Mouse (Mus musculus) limb, embryonic 13.5 days (tissue): ENCODE measurements at regions not wholly inside any gene's neighbourhood (a gene's known extent, or its start where the extent isn't known, plus 50 kb on each side); places are given as distances from the start of the nearest gene placed in this dataset.

Source experiments
- ATAC-seq: fragments of 200-750 bp; cut with Nextera tagmentation; 2 replicates; pipeline ENCODE4 v1.8.0; 2017; ENCODE audit warnings: low read depth, moderate number of reproducible peaks, moderate TSS enrichment; ENCODE audit not compliant: low FRiP score
- H3K27ac ChIP-seq: fragments of 300-500 bp; sonication (generic); 2 replicates; pipeline ENCODE4 v1.5.1; 2015; ENCODE audit warnings: inconsistent platforms, mild to moderate bottlenecking, moderate library complexity
- H3K27me3 ChIP-seq: fragments of 300-500 bp; sonication (generic); 2 replicates; pipeline ENCODE4 v1.6.1; 2015; ENCODE audit warnings: mild to moderate bottlenecking, inconsistent platforms
- H3K36me3 ChIP-seq: fragments of 300-500 bp; sonication (generic); 2 replicates; pipeline ENCODE4 v1.6.1; 2015; ENCODE audit warnings: inconsistent platforms, mild to moderate bottlenecking, moderate library complexity
- H3K4me1 ChIP-seq: fragments of 300-500 bp; sonication (generic); 2 replicates; pipeline ENCODE4 v1.6.1; 2015; ENCODE audit warnings: inconsistent platforms
- H3K4me2 ChIP-seq: fragments of 300-500 bp; sonication (generic); replicated peaks from 2 replicates; pipeline ENCODE4 v1.6.1; 2015; ENCODE audit warnings: inconsistent platforms, mild to moderate bottlenecking, moderate library complexity
- H3K4me3 ChIP-seq: fragments of 300-500 bp; sonication (generic); 2 replicates; pipeline ENCODE4 v1.5.1; 2015; ENCODE audit warnings: moderate library complexity, mild to moderate bottlenecking, inconsistent platforms
- H3K9ac ChIP-seq: fragments of 300-500 bp; sonication (generic); 2 replicates; pipeline ENCODE4 v1.6.1; 2015; ENCODE audit warnings: mild to moderate bottlenecking, inconsistent platforms
- H3K9me3 ChIP-seq: fragments of 300-500 bp; sonication (generic); 2 replicates; pipeline ENCODE4 v1.6.1; 2016; ENCODE audit warnings: inconsistent platforms
- WGBS: fragments of 180-500 bp; shearing (Covaris S2); methylation state at CpG from one replicate; pipeline ENCODE4 v1.1.7; 2015; 5-methylcytosine and 5-hydroxymethylcytosine counted together

GRCm38 (mm10) chr15:94139534-94139958 lies 325.7 kb downstream of the Adamts20 start:
- 20% methylated on average over 13 of the region's 13 CpGs for WGBS
- no peak overlapping the region for H3K27ac ChIP-seq

GRCm38 (mm10) chr15:94137159-94137952 lies 327.9 kb downstream of the Adamts20 start:
- 0 out of 2 replicates have a peak, but pooled peaks have one; percentile 36 for ATAC-seq
- Histone ChIP-seq H3K27ac (no peak overlapping the region), H3K4me2 (peak overlapping the region; percentile 57), H3K27me3 (no peaks in the 10 kb centered on the region), H3K4me1 (peaks cover 16% of the 10 kb centered on the region), H3K4me3 (peak overlapping the region; percentile 21), H3K9me3 (0 out of 2 replicates have a peak, but pooled peaks cover 5% of the 10 kb centered on the region), H3K9ac (0 out of 2 replicates have a peak overlapping the region, but pooled peaks have one; percentile 25), H3K36me3 (no peaks in the 10 kb centered on the region)
- 31% methylated on average over 27 of the region's 27 CpGs for WGBS

More at GRCm38 (mm10) chr15:94139534-94139958, 325.7 kb downstream of the Adamts20 start:
- no peaks in the 10 kb centered on the region for H3K9me3 ChIP-seq
- ATAC-seq: no peak
- H3K36me3 ChIP-seq: no peaks in the 10 kb centered on the region
- H3K4me2 ChIP-seq: peak overlapping the region; percentile 28
- no peaks in the 10 kb centered on the region for H3K27me3 ChIP-seq
- H3K4me3 ChIP-seq: no peak overlapping the region
- H3K4me1 ChIP-seq: peaks cover 23% of the 10 kb centered on the region
- no peak overlapping the region for H3K9ac ChIP-seq

- WGBS: 80% methylated on average over 5 of the region's 5 CpGs
- no peaks in the 10 kb centered on the region for H3K36me3 ChIP-seq
- no peak overlapping the region for H3K27ac ChIP-seq
- ATAC-seq: no peak
- H3K4me2 ChIP-seq: no peak overlapping the region
- no peaks in the 10 kb centered on the region for H3K4me1 ChIP-seq
- H3K27me3 ChIP-seq: no peaks in the 10 kb centered on the region
- H3K9me3 ChIP-seq: peaks cover 5% of the 10 kb centered on the region; the same call in 1 of the 2 replicates
- no peak overlapping the region for H3K4me3 ChIP-seq
- H3K9ac ChIP-seq: no peak overlapping the region
Observed at GRCm38 (mm10) chr15:94112801-94113200, 352.4 kb downstream of the Adamts20 start.

- no peaks in the 10 kb centered on the region for H3K4me1 ChIP-seq
- WGBS: 52% methylated on average over 2 of the region's 2 CpGs
- no peak for ATAC-seq
Observed at GRCm38 (mm10) chr15:94107186-94107716, 358.0 kb downstream of the Adamts20 start.

GRCm38 (mm10) chr15:94090644-94091043 lies 374.6 kb downstream of the Adamts20 start:
- no peak overlapping the region for H3K9ac ChIP-seq
- no peaks in the 10 kb centered on the region for H3K9me3 ChIP-seq
- 0 out of 2 replicates have a peak, but pooled peaks cover 5% of the 10 kb centered on the region for H3K4me1 ChIP-seq
- ATAC-seq: no peak
- H3K27me3 ChIP-seq: no peaks in the 10 kb centered on the region
- H3K4me2 ChIP-seq: no peak overlapping the region
- no peaks in the 10 kb centered on the region for H3K36me3 ChIP-seq
- H3K4me3 ChIP-seq: no peak overlapping the region
- H3K27ac ChIP-seq: no peak overlapping the region
- 87% methylated on average over 5 of the region's 5 CpGs for WGBS

More at GRCm38 (mm10) chr15:94107186-94107716, 358.0 kb downstream of the Adamts20 start:
- no peak overlapping the region for H3K9ac ChIP-seq
- no peaks in the 10 kb centered on the region; the same call in 1 of the 2 replicates for H3K9me3 ChIP-seq
- no peaks in the 10 kb centered on the region for H3K36me3 ChIP-seq
- no peak overlapping the region for H3K4me3 ChIP-seq
- no peak overlapping the region for H3K4me2 ChIP-seq
- no peaks in the 10 kb centered on the region for H3K27me3 ChIP-seq
- no peak overlapping the region for H3K27ac ChIP-seq

DNA sequence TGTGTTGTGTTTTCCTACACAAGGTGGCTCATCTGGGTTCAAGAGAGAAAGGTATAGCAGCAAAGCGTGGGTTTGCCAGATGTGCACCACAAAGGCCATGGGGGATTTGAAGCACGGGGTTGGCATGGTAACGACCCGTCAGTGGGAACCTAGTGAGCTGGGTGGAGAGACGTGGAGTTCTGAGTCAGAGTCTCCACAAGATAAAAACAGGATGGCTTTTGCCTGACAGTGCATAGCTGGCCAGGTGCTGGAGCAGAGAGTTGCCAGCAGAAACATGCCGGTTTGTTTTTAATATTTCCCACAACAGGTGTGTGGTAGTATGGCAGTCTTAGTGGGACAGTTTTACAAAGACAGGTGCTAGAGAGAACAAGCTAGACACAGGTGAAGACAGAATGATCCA lies 375.4 kb downstream of the Adamts20 start:
- ATAC-seq: no peak
- WGBS: 33% methylated on average over 6 of the region's 6 CpGs

DNA sequence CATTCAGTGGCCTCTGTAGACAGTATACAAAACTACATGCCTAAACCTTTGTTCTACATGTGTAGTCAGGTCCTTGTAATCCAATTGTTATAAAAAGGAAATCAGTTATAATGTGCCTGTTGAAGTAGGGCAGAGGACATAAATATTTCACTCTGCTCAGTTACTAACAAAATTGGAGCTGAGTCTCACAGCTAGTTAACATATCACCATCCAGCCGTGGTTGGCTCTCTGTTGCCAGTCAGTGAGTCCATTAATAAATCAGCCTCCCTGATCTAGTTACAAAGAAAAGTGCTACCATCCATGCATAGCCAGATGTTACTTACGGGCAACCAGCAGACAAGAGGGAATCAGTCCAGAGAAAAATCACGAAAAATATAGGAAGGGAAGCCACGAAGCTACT lies 382.8 kb downstream of the Adamts20 start:
- ATAC-seq: no peak
- H3K27ac ChIP-seq: no peak overlapping the region
- H3K9me3 ChIP-seq: no peaks in the 10 kb centered on the region
- no peak overlapping the region for H3K4me2 ChIP-seq
- H3K9ac ChIP-seq: no peak overlapping the region
- H3K36me3 ChIP-seq: no peaks in the 10 kb centered on the region
- no peaks in the 10 kb centered on the region for H3K27me3 ChIP-seq
- no peak overlapping the region for H3K4me3 ChIP-seq
- no peaks in the 10 kb centered on the region for H3K4me1 ChIP-seq
- WGBS: 67% methylated on average over 4 of the region's 4 CpGs

More for the DNA sequence above, 375.4 kb downstream of the Adamts20 start:
- Histone ChIP-seq H3K4me2 (no peak overlapping the region), H3K9me3 (no peaks in the 10 kb centered on the region), H3K27me3 (no peaks in the 10 kb centered on the region), H3K4me1 (0 out of 2 replicates have a peak, but pooled peaks cover 5% of the 10 kb centered on the region), H3K4me3 (no peak overlapping the region), H3K9ac (no peak overlapping the region), H3K27ac (no peak overlapping the region; the same call in 1 of the 2 replicates), H3K36me3 (no peaks in the 10 kb centered on the region)

DNA sequence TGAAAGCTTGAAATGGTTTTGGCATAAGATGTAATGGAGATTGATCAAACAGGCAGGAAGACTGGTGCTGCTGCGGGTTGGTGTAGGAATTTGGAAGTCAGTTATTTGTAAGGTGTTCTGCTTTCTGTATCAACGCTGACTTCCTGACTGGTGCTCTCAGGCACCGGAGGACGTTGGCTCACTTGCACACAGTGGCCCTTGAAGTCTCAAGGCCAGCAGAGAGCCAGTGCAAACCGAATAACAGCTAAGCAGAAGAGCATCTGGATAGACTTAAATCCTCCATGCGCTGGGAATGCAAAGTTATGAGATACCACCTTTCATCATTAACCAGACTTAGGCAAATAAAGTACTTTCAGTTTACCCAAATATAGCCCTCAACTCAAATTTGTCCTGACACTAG lies 388.2 kb downstream of the Adamts20 start:
- 69% methylated on average over 6 of the region's 6 CpGs for WGBS
- no peak for ATAC-seq
- Histone ChIP-seq H3K9me3 (no peaks in the 10 kb centered on the region), H3K27ac (no peak overlapping the region), H3K4me3 (no peak overlapping the region), H3K36me3 (no peaks in the 10 kb centered on the region), H3K9ac (no peak overlapping the region), H3K4me1 (0 out of 2 replicates have a peak, but pooled peaks cover 4% of the 10 kb centered on the region), H3K4me2 (no peak overlapping the region), H3K27me3 (no peaks in the 10 kb centered on the region)

DNA sequence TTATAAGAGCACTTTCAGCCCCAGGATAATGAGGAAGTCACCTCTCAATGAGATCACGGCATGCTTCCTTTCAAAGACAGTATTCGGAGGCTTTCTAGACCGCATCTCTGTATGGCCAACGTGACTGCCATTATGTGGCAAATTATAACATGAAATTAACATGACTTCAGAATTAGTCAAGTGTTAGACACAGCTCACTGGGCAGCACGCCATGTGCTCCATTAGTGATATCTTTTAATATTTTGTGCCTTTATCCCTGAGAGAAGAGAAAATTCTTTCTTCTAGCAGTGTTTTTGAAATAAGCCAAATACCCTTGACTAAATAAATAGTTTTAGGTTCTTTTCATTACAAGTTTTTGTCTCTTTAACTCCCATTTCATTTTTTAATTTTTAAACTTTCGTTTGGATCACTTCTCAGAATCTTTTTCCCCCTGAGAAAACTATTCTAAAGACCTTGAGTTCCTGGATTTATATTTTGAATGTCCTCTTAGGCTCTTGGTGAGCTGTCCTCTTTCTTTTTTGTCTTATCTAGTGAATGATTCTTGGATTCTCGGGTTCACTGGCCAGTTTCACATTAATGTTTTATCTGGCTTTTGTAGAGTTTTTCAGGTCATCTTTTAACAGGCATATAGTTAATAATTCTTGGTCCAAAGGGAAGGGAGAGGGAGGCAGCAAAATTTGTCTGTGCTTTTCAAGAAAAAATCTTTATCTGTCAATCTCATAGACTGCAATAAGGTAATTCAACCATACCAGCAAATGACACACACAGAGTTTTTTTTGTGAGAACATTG lies 390.9 kb downstream of the Adamts20 start:
- no peaks in the 10 kb centered on the region for H3K36me3 ChIP-seq
- no peak for ATAC-seq
- no peak overlapping the region for H3K4me2 ChIP-seq
- no peaks in the 10 kb centered on the region for H3K27me3 ChIP-seq
- H3K27ac ChIP-seq: no peak overlapping the region
- 0 out of 2 replicates have a peak, but pooled peaks cover 4% of the 10 kb centered on the region for H3K4me1 ChIP-seq
- H3K9ac ChIP-seq: no peak overlapping the region
- WGBS: 84% methylated on average over 7 of the region's 7 CpGs
- H3K4me3 ChIP-seq: no peak overlapping the region
- no peaks in the 10 kb centered on the region for H3K9me3 ChIP-seq

DNA sequence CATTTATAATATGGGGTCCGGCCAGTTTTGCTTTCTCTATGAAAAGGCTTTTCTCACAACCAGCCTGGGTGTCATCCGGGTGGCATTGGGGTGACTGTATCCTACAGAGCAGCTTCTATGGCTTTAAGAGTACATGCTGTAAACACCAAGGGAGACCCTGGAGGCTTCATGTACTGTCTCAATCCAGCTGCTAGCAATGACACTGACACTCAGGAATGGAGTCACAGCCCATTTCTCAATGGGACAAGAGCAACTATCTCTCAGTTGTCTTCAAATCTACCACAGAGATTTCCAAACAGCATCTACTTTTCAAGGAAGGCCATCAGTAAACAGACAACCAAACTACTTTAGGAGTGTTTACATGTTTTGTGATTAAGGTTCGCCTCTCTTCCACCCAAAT lies 397.5 kb downstream of the Adamts20 start:
- 91% methylated on average over 3 of the region's 3 CpGs for WGBS
- ATAC-seq: no peak

GRCm38 (mm10) chr15:94049638-94050273 lies 415.5 kb downstream of the Adamts20 start:
- Histone ChIP-seq H3K9me3 (0 out of 2 replicates have a peak, but pooled peaks cover 1% of the 10 kb centered on the region), H3K27me3 (no peaks in the 10 kb centered on the region), H3K27ac (no peak overlapping the region), H3K9ac (no peak overlapping the region), H3K4me2 (no peak overlapping the region), H3K36me3 (no peaks in the 10 kb centered on the region), H3K4me1 (no peaks in the 10 kb centered on the region), H3K4me3 (no peak overlapping the region)
- no peak for ATAC-seq
- 63% methylated on average over 5 of the region's 5 CpGs for WGBS

More for the DNA sequence above, 397.5 kb downstream of the Adamts20 start:
- H3K27me3 ChIP-seq: no peaks in the 10 kb centered on the region
- H3K4me1 ChIP-seq: 0 out of 2 replicates have a peak, but pooled peaks cover 4% of the 10 kb centered on the region
- no peak overlapping the region for H3K4me3 ChIP-seq
- H3K27ac ChIP-seq: no peak overlapping the region
- no peak overlapping the region for H3K9ac ChIP-seq
- H3K36me3 ChIP-seq: no peaks in the 10 kb centered on the region
- H3K4me2 ChIP-seq: no peak overlapping the region
- no peaks in the 10 kb centered on the region for H3K9me3 ChIP-seq
